Mouse (Mus musculus) cerebellum, postnatal 14 days (tissue): Measurements from ENCODE around the gene Prr5l.
"Not testable (repeated sequence)": the region's sequence is repeated elsewhere in the genome, so short reads cannot be mapped to it uniquely, and the experiment has no call there.

Experiments
- DNase-seq, 2 experiments: peaks; one replicate each; pipeline ENCODE4 v3.0.0; 2021; ENCODE audit warnings: mixed read lengths in 2 of 2

The Prr5l gene

DNA sequence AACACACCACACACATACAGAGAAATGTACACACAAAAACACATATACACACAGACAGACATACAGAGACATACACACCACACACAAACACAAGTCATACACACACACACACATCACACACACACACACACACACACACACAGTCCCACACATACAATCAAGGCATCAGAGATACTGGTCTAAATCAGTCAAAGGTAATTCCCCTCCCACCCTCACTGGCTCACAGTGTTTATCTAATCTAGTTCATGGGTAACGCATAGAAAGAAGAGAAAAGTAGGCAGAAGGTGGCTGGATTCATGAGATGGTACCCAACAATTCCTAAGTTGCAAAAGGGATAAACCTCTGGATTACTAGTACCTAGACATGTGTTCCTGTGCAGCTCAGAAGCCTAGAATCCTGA, 120.9 kb downstream of the Prr5l start:
- no peak for DNase-seq

- no peak for DNase-seq
These were observed 123.1 kb downstream of the Prr5l start for GRCm38 (mm10) chr2:101759523-101760277.

DNA sequence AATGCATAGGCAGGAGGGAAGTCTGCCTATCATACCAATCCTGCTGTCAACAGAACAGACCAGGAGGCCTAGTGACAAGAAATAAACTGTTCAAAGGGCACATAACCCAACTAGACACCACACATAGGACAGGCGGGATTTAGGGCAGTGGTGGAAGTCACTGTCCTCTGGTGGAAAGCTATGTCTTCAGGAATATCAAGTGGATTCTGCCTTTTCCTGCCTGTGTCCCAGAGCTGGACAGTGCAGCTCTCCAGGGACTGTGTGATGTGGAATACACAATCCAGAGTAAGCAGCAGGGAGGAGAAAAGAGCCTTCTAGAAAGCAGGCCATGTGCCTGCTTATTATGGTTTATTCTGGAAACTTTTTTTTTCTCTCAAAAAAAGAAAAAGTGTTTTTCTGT, 125.0 kb downstream of the Prr5l start:
- DNase-seq: no peak

DNA sequence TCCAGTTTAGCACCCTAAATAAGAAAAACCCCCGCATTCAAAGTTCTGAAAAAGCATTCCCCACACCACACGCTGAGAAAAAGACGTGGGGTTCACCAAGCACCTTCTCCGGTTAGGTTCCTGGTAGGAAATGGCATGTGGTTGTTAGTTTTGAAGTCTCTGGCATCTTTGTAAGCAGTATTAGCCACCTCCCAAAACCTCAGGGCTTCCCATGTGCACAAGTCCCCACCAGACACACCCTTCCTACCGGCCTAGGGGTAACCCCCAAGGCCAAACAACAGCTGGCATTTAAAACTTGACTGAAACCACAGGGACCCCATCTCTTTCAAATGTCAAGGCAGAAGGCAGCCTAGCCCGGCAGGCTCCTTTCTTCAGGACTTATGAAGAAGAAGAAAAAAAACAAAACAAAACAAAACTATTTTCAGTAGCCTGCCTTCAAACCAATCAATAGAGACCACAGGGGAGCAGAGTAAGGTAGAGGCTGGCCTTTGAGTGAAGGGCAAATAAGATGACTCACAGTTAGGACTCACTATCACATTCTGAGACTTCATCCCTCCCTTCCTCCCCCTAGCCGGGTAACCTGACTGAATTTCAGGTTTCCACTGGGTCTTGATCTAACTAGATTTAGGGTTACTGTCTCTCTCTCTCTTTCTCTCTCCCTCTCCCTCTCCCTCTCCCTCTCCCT, 126.6 kb downstream of the Prr5l start:
- no peak for DNase-seq

DNA sequence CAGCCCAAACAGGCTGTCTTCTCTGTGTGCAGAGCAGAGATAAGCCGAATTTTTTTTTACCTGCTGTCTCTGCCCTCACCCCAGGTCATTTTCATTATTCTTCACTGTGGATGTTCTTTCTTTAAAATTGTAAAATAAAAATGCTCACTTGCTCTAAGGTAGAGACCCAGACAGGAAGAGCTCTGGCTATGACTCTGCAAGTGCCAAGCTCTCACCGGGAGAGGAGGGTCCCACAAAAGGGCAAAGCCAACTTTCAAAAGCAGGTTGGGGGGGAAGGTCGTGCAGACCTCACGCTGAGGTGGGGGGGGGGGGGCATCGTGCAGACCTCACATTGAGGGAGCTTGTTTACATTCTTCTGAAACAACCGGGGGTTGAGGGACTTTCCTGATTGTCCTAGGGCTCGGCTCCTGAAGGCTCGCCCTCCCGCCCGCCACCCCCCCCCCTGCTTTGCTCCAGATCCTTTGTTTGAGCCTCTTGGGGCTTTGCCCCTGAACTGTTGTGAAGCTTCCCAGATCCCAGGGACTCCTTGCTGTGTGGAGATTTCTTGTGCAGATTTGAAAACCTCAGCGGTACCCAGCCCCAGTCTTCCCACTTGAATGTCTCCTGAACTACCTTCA, 127.8 kb downstream of the Prr5l start:
- no peak for DNase-seq

- no peak for DNase-seq
These were observed 128.4 kb downstream of the Prr5l start for GRCm38 (mm10) chr2:101754428-101754827.

DNA sequence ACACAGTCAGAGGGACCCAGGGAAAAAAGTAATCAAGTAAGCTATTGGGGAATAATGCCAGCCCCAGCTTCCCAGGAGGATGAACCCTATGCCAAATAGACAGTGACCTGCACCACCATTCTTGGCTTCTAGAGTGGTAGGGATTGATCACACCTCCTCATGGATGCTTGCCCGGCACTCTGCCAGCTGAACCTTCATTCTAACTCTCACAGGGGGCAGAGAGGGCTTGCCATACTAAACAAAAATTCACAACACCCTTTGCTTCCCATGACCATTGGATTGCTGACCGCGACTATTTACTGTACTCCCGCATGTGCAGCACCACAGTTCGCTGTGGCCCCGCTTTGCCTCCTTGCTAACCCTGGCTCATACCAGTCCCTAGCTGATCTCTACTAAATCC, 129.8 kb downstream of the Prr5l start:
- peak in 1 of 2 experiments; percentile 16 for DNase-seq

DNA sequence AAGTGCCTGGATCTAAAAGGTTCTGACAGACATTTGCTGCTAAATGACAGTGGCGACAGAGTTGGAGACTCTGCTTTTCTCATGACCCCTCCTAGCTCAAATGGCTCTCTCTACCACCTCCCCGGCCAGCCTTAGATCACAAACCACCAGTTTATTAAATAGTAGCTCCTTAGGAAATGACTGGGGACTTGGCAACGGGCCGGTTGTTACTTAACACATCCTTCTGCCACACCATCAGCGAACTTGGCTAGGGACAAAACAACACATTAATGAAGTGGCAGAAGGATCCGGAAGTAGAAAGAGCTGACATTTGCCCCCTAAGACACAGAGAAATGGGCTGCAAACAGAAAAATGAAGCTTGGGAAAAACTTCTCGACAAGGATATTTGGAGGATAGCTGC, 130.4 kb downstream of the Prr5l start:
- peak; percentile 20 to 33 for DNase-seq

- DNase-seq: no peak
These were observed 131.4 kb downstream of the Prr5l start for GRCm38 (mm10) chr2:101751236-101751922.

DNA sequence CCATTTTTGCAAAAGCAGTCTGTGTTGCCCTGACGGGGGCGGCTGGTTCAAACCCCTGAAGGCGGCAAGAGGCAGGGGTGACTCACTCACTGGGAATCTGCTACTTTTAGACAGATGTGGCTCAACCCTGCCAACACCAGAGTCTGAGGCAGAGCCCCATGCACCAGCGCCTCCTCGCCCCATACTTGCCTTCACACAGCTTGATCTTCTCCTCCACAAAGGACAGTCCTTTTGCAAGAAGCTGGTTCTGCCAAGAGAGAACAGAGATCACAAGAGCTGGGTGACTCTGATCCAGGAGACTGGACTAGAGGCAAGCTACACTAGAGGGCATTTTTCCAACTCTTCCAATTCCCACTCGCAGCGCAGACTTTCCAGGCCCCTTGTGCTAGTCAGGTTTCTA, 136.3 kb downstream of the Prr5l start:
- DNase-seq: no peak

DNA sequence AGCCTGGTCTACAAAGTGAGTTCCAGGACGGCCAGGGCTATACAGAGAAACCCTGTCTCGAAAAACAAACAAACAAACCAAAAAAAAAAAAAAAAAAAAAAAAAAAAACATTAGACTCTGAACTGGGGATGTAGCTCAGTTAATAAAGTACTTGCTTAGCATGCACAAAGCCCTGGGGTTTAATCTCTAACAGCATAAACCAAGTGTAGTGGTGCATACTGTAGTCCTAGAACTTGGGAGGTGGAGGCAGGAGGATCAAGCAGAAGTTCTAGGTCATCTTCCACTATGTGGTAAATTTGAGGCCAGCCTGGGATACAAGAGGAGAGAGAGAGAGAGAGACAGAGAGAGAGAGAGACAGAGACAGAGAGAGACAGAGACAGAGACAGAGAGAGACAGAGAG, 137.2 kb downstream of the Prr5l start:
- not testable (repeated sequence) for DNase-seq

GRCm38 (mm10) chr2:101742072-101742860, 140.6 kb downstream of the Prr5l start:
- DNase-seq: peak; percentile 26 to 44

DNA sequence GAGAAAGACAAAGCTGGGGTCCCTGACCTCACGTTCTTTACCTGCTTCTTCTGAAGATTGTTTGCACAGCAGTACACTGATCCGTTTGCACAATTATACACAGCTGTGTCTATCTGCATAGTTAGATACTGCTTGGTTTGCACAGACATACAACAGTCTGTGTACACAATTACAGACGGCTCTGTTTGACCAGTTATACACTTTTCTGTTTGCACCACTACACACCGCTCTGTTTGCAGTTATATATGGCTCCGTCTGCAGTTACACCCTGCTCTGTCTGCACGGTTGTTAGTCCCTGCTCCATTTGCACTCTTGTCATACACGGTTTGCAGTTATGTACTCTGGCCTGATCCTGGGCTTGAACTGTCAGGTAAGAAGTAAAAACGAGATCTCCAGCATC, 141.2 kb downstream of the Prr5l start:
- DNase-seq: no peak

- DNase-seq: no peak
These were observed 142.9 kb downstream of the Prr5l start for GRCm38 (mm10) chr2:101739914-101740313.

DNA sequence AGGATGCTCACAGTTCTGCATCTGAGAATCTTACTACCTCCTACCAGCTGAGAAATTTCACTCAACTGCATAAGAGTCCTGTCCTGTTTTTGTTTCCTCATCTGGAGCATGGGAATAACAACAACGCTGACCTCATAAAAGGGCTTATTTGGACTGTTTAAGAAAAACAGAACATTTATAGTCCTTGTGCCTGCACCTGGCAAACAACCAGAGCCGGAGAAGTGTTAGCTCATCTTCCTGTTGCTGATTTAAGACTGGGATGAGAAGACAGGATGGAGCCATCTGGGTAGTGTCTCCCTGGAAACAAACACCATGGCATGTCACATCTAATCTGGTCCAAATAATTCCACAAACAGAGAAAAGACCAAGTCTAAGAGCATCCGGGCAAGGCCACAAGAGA, 149.3 kb downstream of the Prr5l start:
- no peak for DNase-seq

GRCm38 (mm10) chr2:101732777-101733210, 150.0 kb downstream of the Prr5l start:
- DNase-seq: no peak

DNA sequence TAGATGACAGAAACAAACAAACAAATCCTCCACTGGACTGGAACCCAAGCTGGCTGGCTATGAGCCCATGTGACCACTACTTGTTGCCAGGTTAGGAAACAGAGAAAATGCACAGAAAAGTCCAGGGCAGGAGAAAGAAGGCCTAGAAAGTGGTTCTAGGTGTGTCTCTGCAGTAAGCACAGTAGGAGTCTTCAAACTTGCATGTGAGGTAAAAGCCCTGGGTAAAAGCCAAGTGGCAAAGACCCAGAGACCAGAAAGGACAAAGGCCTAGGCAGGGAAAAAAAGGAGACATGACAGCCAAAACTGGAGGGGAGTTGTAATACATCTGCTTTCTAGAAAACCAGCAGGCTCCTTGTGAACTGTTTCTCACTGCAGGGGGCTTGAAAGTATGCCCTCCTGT, 151.9 kb downstream of the Prr5l start:
- DNase-seq: no peak

- DNase-seq: no peak
These were observed 153.4 kb downstream of the Prr5l start for GRCm38 (mm10) chr2:101729472-101729871.

DNA sequence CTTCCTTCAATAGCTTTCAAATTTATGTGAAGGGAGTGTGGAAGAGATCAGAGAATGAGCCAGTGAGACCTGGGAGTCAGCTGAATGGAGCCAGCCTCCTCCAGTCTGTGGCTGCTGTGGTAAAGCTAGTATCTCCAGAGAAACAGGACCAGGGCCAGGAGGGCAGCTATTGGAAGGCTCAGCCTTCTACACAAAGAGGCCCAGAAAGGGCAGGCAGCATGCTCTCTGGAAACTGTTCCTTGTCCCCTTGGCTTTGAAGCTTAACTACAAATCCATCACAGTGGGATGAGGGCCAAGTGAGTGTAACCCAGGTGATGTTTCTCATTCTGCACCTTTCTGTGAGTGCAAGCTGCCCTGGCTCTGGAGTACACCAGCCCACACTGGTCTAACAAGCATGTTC, 155.0 kb downstream of the Prr5l start:
- DNase-seq: peak in 1 of 2 experiments; percentile 3

- no peak for DNase-seq
These were observed 159.4 kb downstream of the Prr5l start for GRCm38 (mm10) chr2:101723333-101723881.

- peak; percentile 37 to 45 for DNase-seq
These were observed 160.2 kb downstream of the Prr5l start for GRCm38 (mm10) chr2:101722370-101723332.
